Mouse (Mus musculus): Measurements from ENCODE around the gene Nek9. TPM values are rescaled to one million over a fixed set of nuclear protein-coding genes. Genes with fewer than 3 reads are reported as not detected.
"Not testable (repeated sequence)": the region's sequence is repeated elsewhere in the genome, so short reads cannot be mapped to it uniquely, and the experiment has no call there.

Gene Nek9
- polyA plus RNA-seq, 1 experiment, result 31.7 TPM

DNA sequence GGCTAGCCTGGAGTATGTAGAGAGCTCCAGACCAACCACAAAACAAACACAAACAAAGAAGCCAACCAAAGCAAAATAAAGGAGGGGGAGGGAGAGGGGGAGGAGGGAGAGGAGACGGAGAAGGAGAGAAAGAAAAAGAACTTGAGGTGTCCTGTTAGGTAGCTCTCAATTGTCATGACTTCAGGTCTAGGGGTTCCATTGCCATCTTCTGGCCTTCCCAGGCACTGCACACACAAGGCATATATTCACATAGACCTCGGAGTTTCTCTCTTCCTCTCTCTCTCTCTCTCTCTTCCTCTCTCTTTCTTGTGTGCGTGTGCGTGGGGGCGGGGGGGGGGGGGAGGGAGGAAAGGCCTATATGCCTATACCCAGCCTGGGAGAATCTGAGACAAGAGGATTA is 52.2 kb downstream of the Nek9 start:
- Histone ChIP-seq H3K4me3 (ENCODE audit: insufficient read depth, low read length) (no peak overlapping the region), H3K4me1 (ENCODE audit: control insufficient read depth, insufficient read depth, low read length) (peaks cover 2% of the 10 kb centered on the region; the same call in 1 of the 2 replicates), H3K27ac (ENCODE audit: insufficient read depth, low read length) (no peak overlapping the region)
- TF ChIP-seq CTCF (IDR thresholded peaks at IDR 0.05; ENCODE audit: extremely low read depth, insufficient read depth, low read length) (peak; percentile 41), POLR2A (IDR thresholded peaks at IDR 0.05; ENCODE audit: extremely low read depth, insufficient read depth, low read length) (no peak)

GRCm38 (mm10) chr12:85284996-85285395 is 54.2 kb downstream of the Nek9 start:
- H3K4me1 ChIP-seq (ENCODE audit: control insufficient read depth, insufficient read depth, low read length), result peaks cover 2% of the 10 kb centered on the region; the same call in 1 of the 2 replicates
- no peak overlapping the region for H3K4me3 ChIP-seq (ENCODE audit: insufficient read depth, low read length)
- TF ChIP-seq POLR2A (IDR thresholded peaks at IDR 0.05; ENCODE audit: extremely low read depth, insufficient read depth, low read length) (no peak), CTCF (IDR thresholded peaks at IDR 0.05; ENCODE audit: extremely low read depth, insufficient read depth, low read length) (no peak)
- no peak overlapping the region for H3K27ac ChIP-seq (ENCODE audit: insufficient read depth, low read length)

DNA sequence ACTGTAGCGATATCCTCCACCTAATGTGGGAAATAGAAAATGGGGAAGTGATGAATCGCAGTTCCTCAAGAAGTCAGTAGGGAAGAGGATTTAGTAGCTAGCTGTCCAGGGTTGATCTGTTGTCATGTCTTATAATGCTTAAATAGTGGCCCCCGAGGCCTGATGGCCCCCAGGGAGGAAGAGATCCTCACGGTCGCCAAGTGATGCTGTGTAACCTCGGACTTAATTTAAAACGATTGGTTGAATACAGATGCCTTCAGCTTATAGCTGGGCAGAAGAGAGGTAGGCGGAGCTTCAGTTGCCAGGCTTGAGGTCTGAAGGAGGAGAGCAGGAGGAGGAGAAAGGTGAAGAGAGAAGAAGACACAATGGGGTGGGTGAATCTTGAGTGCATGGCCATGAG is 54.8 kb downstream of the Nek9 start:
- Histone ChIP-seq H3K4me3 (ENCODE audit: insufficient read depth, low read length) (no peak overlapping the region), H3K27ac (ENCODE audit: insufficient read depth, low read length) (no peak overlapping the region), H3K4me1 (ENCODE audit: control insufficient read depth, insufficient read depth, low read length) (peaks cover 3% of the 10 kb centered on the region)
- TF ChIP-seq CTCF (IDR thresholded peaks at IDR 0.05; ENCODE audit: extremely low read depth, insufficient read depth, low read length), result no peak
- TF ChIP-seq POLR2A (IDR thresholded peaks at IDR 0.05; ENCODE audit: extremely low read depth, insufficient read depth, low read length), result no peak

- not testable (repeated sequence) for H3K4me3 ChIP-seq (ENCODE audit: insufficient read depth, low read length); H3K27ac ChIP-seq (ENCODE audit: insufficient read depth, low read length); H3K4me1 ChIP-seq (ENCODE audit: control insufficient read depth, insufficient read depth, low read length)
Observed at GRCm38 (mm10) chr12:85281756-85282155, 57.4 kb downstream of the Nek9 start.

- Histone ChIP-seq H3K4me3 (ENCODE audit: insufficient read depth, low read length) (peak overlapping the region; percentile 82; the same call in 1 of the 2 replicates), H3K27ac (ENCODE audit: insufficient read depth, low read length) (no peak overlapping the region), H3K4me1 (ENCODE audit: control insufficient read depth, insufficient read depth, low read length) (peaks cover 2% of the 10 kb centered on the region)
- TF ChIP-seq CTCF (IDR thresholded peaks at IDR 0.05; ENCODE audit: extremely low read depth, insufficient read depth, low read length) (no peak), POLR2A (IDR thresholded peaks at IDR 0.05; ENCODE audit: extremely low read depth, insufficient read depth, low read length) (no peak)
Observed at GRCm38 (mm10) chr12:85280845-85281651, 58.1 kb downstream of the Nek9 start.

DNA sequence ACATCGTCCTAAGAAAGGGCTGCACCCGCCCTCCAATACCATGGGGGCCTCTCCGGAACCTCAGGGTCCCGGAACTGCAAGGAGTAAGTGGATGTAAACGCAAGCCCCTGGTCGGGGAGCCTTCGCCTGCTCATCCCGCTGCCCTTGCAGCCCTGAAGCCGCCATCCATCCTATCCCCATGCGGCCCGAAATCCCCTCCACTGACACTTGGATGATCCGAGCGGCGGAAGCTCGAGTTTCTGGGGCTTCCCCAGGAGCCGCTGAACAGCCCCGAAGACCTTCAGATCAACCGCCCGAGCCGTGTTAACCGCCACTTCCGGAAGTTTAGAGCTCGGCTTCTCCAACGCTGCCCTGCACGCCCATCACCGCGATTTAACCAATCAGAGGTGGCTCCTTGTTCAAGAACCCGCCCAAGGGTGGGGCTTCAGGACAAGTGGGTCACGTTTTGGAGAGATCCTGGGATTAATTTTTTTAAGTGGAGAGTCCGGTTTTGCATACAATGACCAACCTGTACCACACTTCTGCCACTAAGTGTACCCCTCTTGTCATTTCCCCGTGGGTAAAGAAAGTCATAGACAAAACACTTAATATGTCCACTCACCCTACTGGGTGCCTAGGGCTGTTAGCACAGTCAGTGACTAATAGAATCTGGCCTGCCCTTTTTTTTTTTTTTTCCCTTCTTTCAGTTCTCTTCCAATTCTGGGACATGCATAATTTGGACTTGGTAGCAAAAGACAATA is 58.9 kb downstream of the Nek9 start:
- Histone ChIP-seq H3K4me3 (ENCODE audit: insufficient read depth, low read length) (peak overlapping the region; percentile 82), H3K27ac (ENCODE audit: insufficient read depth, low read length) (peak overlapping the region; percentile 40), H3K4me1 (ENCODE audit: control insufficient read depth, insufficient read depth, low read length) (peaks cover 2% of the 10 kb centered on the region)
- TF ChIP-seq CTCF (IDR thresholded peaks at IDR 0.05; ENCODE audit: extremely low read depth, insufficient read depth, low read length), result no peak
- peak; percentile 60; the same call in 1 of the 2 replicates for TF ChIP-seq POLR2A (IDR thresholded peaks at IDR 0.05; ENCODE audit: extremely low read depth, insufficient read depth, low read length)

DNA sequence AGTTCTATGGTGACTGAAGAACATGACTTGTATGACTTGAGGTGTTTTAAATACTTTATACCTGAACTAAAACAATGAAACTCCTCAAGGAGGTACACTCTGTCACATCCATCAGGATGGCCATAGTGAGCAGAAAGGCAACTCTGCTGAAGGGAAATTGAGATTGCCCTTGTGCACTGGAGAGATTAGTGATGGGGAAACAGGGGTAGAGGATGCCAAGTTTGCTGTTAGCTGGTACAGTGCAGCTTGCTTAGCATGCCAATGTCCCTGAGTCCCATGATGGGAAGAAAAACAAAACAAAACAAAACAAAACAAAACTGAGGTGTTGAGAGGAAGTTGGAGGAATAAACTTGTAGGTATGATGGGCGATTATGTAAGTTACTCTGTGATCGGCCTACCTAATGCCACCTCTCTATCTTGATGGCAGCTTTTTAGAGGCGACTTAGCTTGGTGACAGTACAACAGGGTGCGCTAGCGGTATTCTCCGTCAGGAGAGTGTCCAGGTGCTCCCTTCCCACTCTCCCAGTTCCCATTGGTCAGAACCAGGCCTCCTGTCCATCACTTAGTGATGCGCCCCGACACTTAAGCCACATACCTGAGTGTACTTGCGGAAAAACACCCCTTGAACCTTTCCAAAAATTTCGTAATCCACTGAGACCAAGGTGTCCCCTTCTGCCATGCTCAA is 59.6 kb downstream of the Nek9 start:
- TF ChIP-seq CTCF (IDR thresholded peaks at IDR 0.05; ENCODE audit: extremely low read depth, insufficient read depth, low read length) (no peak), POLR2A (IDR thresholded peaks at IDR 0.05; ENCODE audit: extremely low read depth, insufficient read depth, low read length) (no peak)
- peak overlapping the region; percentile 40 for H3K27ac ChIP-seq (ENCODE audit: insufficient read depth, low read length)

DNA sequence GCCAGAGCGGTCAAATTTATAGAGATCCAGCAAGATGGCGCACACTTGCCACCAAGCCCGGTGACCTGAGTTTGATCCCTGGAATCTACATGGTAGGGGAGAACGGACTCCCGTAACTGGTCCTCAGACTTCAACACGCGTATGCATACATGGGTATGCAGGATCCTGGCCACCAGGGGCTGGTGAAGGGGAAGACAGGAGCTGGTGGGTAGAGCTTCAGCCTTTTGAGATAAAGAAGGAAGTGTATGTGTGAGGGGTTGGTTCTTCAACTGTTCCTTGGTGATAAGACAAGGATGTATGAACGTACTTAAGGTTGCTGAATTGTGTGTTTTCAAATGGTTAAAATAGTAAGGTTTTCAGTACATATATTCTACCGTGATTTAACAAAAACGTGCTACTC is 60.2 kb downstream of the Nek9 start:
- peaks cover 2% of the 10 kb centered on the region for H3K4me1 ChIP-seq (ENCODE audit: control insufficient read depth, insufficient read depth, low read length)
- H3K27ac ChIP-seq (ENCODE audit: insufficient read depth, low read length), result no peak overlapping the region
- H3K4me3 ChIP-seq (ENCODE audit: insufficient read depth, low read length), result no peak overlapping the region
- TF ChIP-seq CTCF (IDR thresholded peaks at IDR 0.05; ENCODE audit: extremely low read depth, insufficient read depth, low read length), result no peak

More for the DNA sequence above, 59.6 kb downstream of the Nek9 start:
- H3K4me3 ChIP-seq (ENCODE audit: insufficient read depth, low read length), result peak overlapping the region; percentile 82
- H3K4me1 ChIP-seq (ENCODE audit: control insufficient read depth, insufficient read depth, low read length), result peaks cover 2% of the 10 kb centered on the region

DNA sequence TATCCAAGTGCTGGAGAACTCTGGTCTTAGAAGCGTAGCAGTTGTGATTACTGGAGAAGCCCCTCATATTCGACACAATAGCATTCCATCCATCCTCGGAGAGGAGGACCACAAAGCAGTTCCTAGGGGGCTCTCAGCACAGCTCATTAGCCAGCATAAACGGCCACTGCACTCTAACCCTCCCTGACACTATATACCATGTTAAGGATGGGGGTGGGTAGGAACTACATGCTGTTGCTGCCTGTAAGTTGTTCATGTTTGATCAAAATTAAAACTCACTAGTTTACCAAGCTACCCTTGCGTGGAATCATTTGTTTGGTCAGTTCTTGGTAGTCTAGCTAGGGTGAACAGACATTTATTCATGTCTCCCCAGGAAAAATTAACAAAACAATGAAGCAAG is 62.9 kb downstream of the Nek9 start:
- no peak for TF ChIP-seq POLR2A (IDR thresholded peaks at IDR 0.05; ENCODE audit: extremely low read depth, insufficient read depth, low read length)
- TF ChIP-seq CTCF (IDR thresholded peaks at IDR 0.05; ENCODE audit: extremely low read depth, insufficient read depth, low read length), result no peak
- Histone ChIP-seq H3K4me1 (ENCODE audit: control insufficient read depth, insufficient read depth, low read length) (peaks cover 2% of the 10 kb centered on the region), H3K27ac (ENCODE audit: insufficient read depth, low read length) (no peak overlapping the region), H3K4me3 (ENCODE audit: insufficient read depth, low read length) (no peak overlapping the region)
